Mouse (Mus musculus) cerebellum, adult 2 months (tissue): ENCODE measurements around the gene Mfsd14b. TPM values are rescaled to one million over a fixed set of nuclear protein-coding genes. Genes with fewer than 3 reads are reported as not detected.

ENCODE experiments used
- DNase-seq, 2 experiments: peaks; one replicate each; pipeline ENCODE4 v3.0.0; 2021
- H3K27ac ChIP-seq: fragments of 200-500 bp; 2 replicates; pipeline ENCODE4 v1.5.1; 2012; ENCODE audit warnings: low read length, control low read depth, inconsistent platforms; ENCODE audit not compliant: insufficient read depth
- H3K27me3 ChIP-seq: fragments of 200-500 bp; 2 replicates; pipeline ENCODE4 v1.6.1; 2012; ENCODE audit warnings: inconsistent platforms, mild to moderate bottlenecking, low read length, moderate library complexity; ENCODE audit not compliant: control insufficient read depth, insufficient read depth
- H3K4me1 ChIP-seq: fragments of 200-500 bp; 2 replicates; pipeline ENCODE4 v1.6.1; 2011; ENCODE audit warnings: low read length; ENCODE audit not compliant: control insufficient read depth, insufficient read depth
- H3K4me3 ChIP-seq: fragments of 200-500 bp; replicated peaks from 2 replicates; pipeline ENCODE3; 2011; ENCODE audit warnings: mild to moderate bottlenecking, low read depth, low read length, control low read depth; ENCODE audit not compliant: insufficient read depth
- CTCF ChIP-seq: fragments of 200-500 bp; IDR thresholded peaks from 2 replicates; pipeline ENCODE4 v1.5.1; 2011; ENCODE audit warnings: low read depth, mild to moderate bottlenecking, control low read depth, low read length, moderate library complexity, borderline replicate concordance; ENCODE audit not compliant: insufficient read depth
- POLR2A ChIP-seq: fragments of 200-500 bp; IDR thresholded peaks from 2 replicates; pipeline ENCODE4 v1.6.1; 2011; ENCODE audit warnings: low read length, control low read depth, borderline replicate concordance; ENCODE audit not compliant: insufficient read depth
- polyA plus RNA-seq: library from polyadenylated mRNA; depleted of rRNA; stranded (reverse); fragments of >200 nt; gene quantifications from 2 replicates; pipeline ENCODE4 v1.2.3, GENCODE M21; 2012; rRNA removed

Gene Mfsd14b
- polyA plus RNA-seq, 1 experiment, result 33.0 TPM

DNA sequence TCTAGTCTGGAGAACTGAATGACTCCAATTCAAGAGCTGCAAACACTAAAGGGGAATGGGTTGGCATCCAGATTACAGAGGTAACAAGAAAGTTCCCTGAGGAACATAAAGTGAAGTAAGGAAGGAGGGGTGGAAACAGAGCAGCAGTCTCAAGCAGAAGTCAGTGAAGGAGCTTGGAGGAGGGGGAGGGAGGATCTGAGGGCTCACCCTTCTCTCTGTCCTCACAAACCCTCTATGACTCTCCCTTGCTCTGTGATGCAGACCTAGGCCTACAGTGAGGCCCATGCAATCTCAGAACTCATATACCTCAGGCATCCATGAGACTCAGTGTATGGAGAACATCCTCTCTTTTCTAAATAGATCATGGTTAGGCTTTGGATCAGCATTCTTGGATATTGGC is 80.0 kb downstream of the Mfsd14b start, which contains the start of gene Spata31d1c:
TSS of gene Spata31d1c (plus strand) at position 301 of the 400 bp plus-strand sequence.
- H3K27me3 ChIP-seq, result no peaks in the 10 kb centered on the region
- H3K27ac ChIP-seq, result no peak within 1 kb of the TSS
- H3K4me1 ChIP-seq, result no peaks in the 10 kb centered on the region
- H3K4me3 ChIP-seq, result no peak within 1 kb of the TSS
- TF ChIP-seq CTCF, result no peak
- TF ChIP-seq POLR2A, result no peak
- DNase-seq, result no peak

Other genes starting within 250 kb of the Mfsd14b start
- 0.11 and 0.28 TPM in 2 replicates for gene Cntnap3, start 209.0 kb downstream of the Mfsd14b start, polyA plus RNA-seq
- not detected in 2 replicates for gene Spata31, start 195.6 kb downstream of the Mfsd14b start, polyA plus RNA-seq
- not detected in 2 replicates for gene Spata31d1c, start 79.9 kb downstream of the Mfsd14b start, polyA plus RNA-seq
- gene Prss47, start 60.2 kb downstream of the Mfsd14b start, polyA plus RNA-seq, result not detected in 2 replicates
- gene Olfr465-ps1, start 25.1 kb upstream of the Mfsd14b start, polyA plus RNA-seq, result not detected in 2 replicates
- gene Olfr466, start 37.3 kb upstream of the Mfsd14b start, polyA plus RNA-seq, result not detected in 2 replicates
- gene Nlrp4f, start 93.0 kb upstream of the Mfsd14b start, polyA plus RNA-seq, result 0.16 and 0.23 TPM in 2 replicates
- gene Gm10775, start 146.6 kb upstream of the Mfsd14b start, polyA plus RNA-seq, result 0.32 and 0.56 TPM in 2 replicates
- 39.6 and 40.5 TPM in 2 replicates for gene Zfp369, start 165.8 kb upstream of the Mfsd14b start, polyA plus RNA-seq